Mouse (Mus musculus) E14TG2a.4 (cell line): ENCODE data around the gene St6galnac3.

Experiments used
- H3K27me3 ChIP-seq: 2 replicates; pipeline ENCODE4 v1.6.1; 2014; ENCODE audit warnings: low read length, control low read depth; ENCODE audit not compliant: insufficient read depth
- H3K36me3 ChIP-seq: 2 replicates; pipeline ENCODE4 v1.6.1; 2014; ENCODE audit warnings: low read length, control low read depth; ENCODE audit not compliant: insufficient read depth
- H3K4me1 ChIP-seq: replicated peaks from 2 replicates; pipeline ENCODE4 v1.6.1; 2014; ENCODE audit warnings: low read depth, low read length, control low read depth
- H3K4me3 ChIP-seq: replicated peaks from 2 replicates; pipeline ENCODE4 v1.5.1; 2014; ENCODE audit warnings: mild to moderate bottlenecking, low read length
- H3K9me3 ChIP-seq: 2 replicates; pipeline ENCODE4 v1.6.1; 2014; ENCODE audit warnings: low read length, control low read depth
- CTCF ChIP-seq: conservative IDR thresholded peaks from 2 replicates; pipeline ENCODE4 v1.5.1; 2014; ENCODE audit warnings: low read length
- NANOG ChIP-seq: IDR thresholded peaks from 2 replicates; pipeline ENCODE4 v1.6.1; 2014; ENCODE audit warnings: borderline replicate concordance, low read length, mixed read lengths
- POU5F1 ChIP-seq: IDR thresholded peaks from 2 replicates; pipeline ENCODE4 v1.6.1; 2014; ENCODE audit warnings: low read length, borderline replicate concordance

St6galnac3 gene

DNA sequence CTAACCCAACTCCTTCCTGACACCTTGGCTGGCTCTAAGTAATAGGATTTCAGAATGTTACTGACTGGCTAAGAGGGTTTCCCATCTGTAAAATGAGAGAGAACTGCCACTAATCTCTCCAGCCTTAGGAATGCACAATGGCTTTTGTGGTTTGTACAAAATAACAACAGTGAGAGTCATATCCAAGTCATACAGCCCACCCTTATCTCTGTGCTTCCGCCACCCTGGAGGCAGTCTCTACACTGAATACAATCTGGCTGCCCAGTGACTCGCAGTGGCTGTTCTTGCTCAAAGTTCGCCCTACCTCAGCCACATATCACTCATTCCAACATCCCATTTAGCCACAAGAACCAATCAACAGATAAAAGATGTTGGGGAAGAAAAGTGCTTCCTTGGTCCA, 156.2 kb downstream of the St6galnac3 start:
- Histone ChIP-seq H3K9me3 (peaks cover 4% of the 10 kb centered on the region; the same call in 1 of the 2 replicates), H3K27me3 (no peaks in the 10 kb centered on the region), H3K36me3 (no peaks in the 10 kb centered on the region), H3K4me3 (no peak overlapping the region), H3K4me1 (peaks cover 8% of the 10 kb centered on the region)
- no peak for TF ChIP-seq CTCF
- TF ChIP-seq NANOG: no peak
- TF ChIP-seq POU5F1: no peak

DNA sequence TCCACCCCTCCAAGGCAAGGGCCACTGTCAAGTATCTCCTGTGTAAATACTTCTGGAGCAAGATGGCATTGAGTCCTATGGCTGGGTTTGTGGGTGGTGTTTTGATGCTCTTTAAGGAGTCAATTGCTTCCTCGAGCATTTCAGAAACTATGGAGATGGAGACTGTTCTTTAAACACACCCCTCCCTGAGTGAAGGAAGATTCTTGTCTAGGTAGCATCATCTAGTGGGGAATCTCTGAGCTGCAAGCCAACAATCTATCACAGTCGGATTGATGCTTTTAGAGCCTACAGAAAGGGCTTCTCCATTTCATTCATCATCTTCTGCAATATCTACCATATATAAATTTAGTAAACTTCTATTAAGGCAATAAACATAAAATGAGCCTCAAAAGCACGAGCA, 157.1 kb downstream of the St6galnac3 start:
- TF ChIP-seq CTCF (no peak), POU5F1 (no peak), NANOG (no peak)
- Histone ChIP-seq H3K27me3 (no peaks in the 10 kb centered on the region), H3K36me3 (no peaks in the 10 kb centered on the region), H3K4me3 (no peak overlapping the region), H3K9me3 (peaks cover 4% of the 10 kb centered on the region; the same call in 1 of the 2 replicates), H3K4me1 (peaks cover 8% of the 10 kb centered on the region)

DNA sequence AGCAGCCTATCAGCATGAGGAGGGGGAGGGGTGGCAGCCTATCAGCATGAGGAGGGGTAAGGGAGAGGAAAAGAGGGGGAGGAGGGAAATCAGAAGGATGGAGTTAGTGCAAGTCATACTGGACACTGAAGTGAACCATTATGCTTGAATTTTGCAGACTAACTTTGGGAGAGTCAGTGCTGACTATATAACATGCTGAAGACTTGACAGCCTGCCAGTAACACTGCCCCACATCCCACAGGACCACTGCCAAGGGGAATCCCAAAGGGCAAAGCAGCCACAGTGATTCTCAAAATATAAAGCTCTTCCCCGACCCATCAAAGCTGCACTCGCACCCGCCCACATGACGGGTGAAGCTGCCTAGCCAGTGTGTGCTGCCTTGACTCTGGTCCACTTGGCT, 157.5 kb downstream of the St6galnac3 start:
- Histone ChIP-seq H3K4me3 (no peak overlapping the region), H3K4me1 (peaks cover 8% of the 10 kb centered on the region), H3K27me3 (no peaks in the 10 kb centered on the region), H3K36me3 (no peaks in the 10 kb centered on the region), H3K9me3 (peaks cover 4% of the 10 kb centered on the region; the same call in 1 of the 2 replicates)
- TF ChIP-seq CTCF (no peak), NANOG (no peak)

GRCm38 (mm10) chr3:153566100-153566499, 158.9 kb downstream of the St6galnac3 start:
- Histone ChIP-seq H3K27me3 (no peaks in the 10 kb centered on the region), H3K36me3 (no peaks in the 10 kb centered on the region), H3K4me1 (peaks cover 4% of the 10 kb centered on the region), H3K4me3 (no peak overlapping the region), H3K9me3 (peaks cover 4% of the 10 kb centered on the region; the same call in 1 of the 2 replicates)
- no peak for TF ChIP-seq CTCF

DNA sequence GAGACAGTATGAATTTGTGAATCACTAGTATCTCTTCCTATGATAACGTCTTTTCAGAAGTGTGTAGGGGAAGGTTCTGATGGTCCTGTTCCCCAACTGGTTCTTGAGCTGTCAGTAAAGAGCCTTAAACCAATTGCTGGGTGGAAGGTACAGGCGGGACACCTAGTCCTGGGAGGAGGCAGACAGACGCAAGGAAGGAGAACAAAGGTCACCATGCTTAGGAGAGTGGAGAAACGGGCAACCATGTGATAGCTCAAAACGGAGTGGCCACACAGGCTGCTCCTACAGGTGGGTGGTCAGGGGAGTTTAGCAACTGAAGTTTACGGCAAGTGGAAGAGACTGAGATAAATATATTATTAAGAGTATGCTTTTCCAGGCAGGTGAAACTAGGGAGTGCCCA, 164.1 kb downstream of the St6galnac3 start:
- Histone ChIP-seq H3K9me3 (no peaks in the 10 kb centered on the region; the same call in 1 of the 2 replicates), H3K36me3 (no peaks in the 10 kb centered on the region), H3K4me1 (no peaks in the 10 kb centered on the region), H3K27me3 (no peaks in the 10 kb centered on the region), H3K4me3 (no peak overlapping the region)
- TF ChIP-seq CTCF (no peak), NANOG (no peak), POU5F1 (no peak)

GRCm38 (mm10) chr3:153559586-153559985, 165.4 kb downstream of the St6galnac3 start:
- Histone ChIP-seq H3K4me1 (no peaks in the 10 kb centered on the region), H3K4me3 (no peak overlapping the region), H3K9me3 (no peaks in the 10 kb centered on the region; the same call in 1 of the 2 replicates), H3K27me3 (no peaks in the 10 kb centered on the region), H3K36me3 (no peaks in the 10 kb centered on the region)
- no peak for TF ChIP-seq CTCF
- no peak for TF ChIP-seq NANOG

DNA sequence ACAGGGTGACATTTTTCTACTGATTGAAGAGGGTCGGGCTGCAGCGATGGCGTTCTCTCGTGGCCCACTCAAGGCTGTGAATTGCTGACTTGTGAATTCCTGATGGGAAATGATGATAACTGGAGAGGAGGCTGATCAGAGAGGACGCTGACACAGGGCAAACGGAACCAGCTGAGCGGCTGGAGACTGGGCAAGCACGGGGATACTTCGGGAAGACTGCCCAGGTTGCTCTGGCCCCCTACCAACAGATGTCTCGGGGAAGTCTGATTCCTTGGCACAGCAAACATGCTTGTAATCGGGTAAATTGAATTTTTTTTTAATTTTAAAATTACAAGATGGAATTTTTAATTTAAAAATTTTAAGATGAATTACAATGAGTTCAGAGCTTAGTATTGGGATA, 168.4 kb downstream of the St6galnac3 start:
- Histone ChIP-seq H3K36me3 (no peaks in the 10 kb centered on the region), H3K4me3 (no peak overlapping the region), H3K9me3 (no peaks in the 10 kb centered on the region), H3K27me3 (no peaks in the 10 kb centered on the region), H3K4me1 (no peaks in the 10 kb centered on the region)
- TF ChIP-seq CTCF (no peak), POU5F1 (no peak), NANOG (no peak)

DNA sequence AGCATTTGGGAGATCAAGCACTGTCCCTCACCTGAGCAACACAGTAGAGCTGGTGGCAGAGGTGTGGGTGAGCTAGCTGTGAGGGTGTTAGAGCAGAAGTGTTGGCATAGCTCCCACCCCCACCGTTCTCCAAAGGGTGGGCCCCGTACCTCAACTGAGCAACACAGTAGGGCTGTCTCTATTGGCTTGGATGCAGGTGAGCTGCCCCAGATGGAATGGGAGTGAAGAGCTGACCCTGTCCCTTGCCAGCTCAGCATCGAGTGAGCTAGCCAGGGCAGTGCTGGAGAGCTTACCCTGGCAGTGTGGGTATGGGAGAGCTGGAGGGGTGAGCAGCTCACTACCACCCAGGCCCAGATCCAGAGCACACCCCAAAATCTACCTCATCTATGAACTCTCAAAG, 171.3 kb downstream of the St6galnac3 start:
- no peaks in the 10 kb centered on the region for H3K9me3 ChIP-seq
- no peaks in the 10 kb centered on the region for H3K36me3 ChIP-seq
- no peaks in the 10 kb centered on the region for H3K27me3 ChIP-seq
- H3K4me3 ChIP-seq: no peak overlapping the region
- H3K4me1 ChIP-seq: no peaks in the 10 kb centered on the region
- TF ChIP-seq CTCF (no peak), POU5F1 (no peak), NANOG (no peak)

- no peaks in the 10 kb centered on the region for H3K4me1 ChIP-seq
- H3K27me3 ChIP-seq: no peaks in the 10 kb centered on the region
- no peaks in the 10 kb centered on the region for H3K36me3 ChIP-seq
- no peak for TF ChIP-seq POU5F1
- TF ChIP-seq CTCF: no peak
- TF ChIP-seq NANOG: no peak
- H3K9me3 ChIP-seq: no peaks in the 10 kb centered on the region
- no peak overlapping the region for H3K4me3 ChIP-seq
Observed at GRCm38 (mm10) chr3:153553226-153553625, 171.7 kb downstream of the St6galnac3 start.
